Mouse (Mus musculus) heart, embryonic 14.5 days (tissue): ENCODE measurements around the gene Dnmt3l. TPM values are rescaled to one million over a fixed set of nuclear protein-coding genes. Genes with fewer than 3 reads are reported as not detected.
"Not testable (repeated sequence)": the region's sequence is repeated elsewhere in the genome, so short reads cannot be mapped to it uniquely, and the experiment has no call there.

ENCODE experiments used
- ATAC-seq: fragments of 200-750 bp; cut with Nextera tagmentation; 2 replicates; pipeline ENCODE4 v1.8.0; 2017; ENCODE audit warnings: low read depth, moderate TSS enrichment; ENCODE audit not compliant: insufficient number of reproducible peaks, insufficient read depth, low FRiP score
- H3K27ac ChIP-seq, 2 experiments: fragments of 200-500 bp in 1 of 2; fragments of 300-500 bp in 1 of 2; sonication (generic) in 1 of 2; replicated peaks in 1 of 2; 2 replicates each; pipeline ENCODE4 v1.5.1; 2012 to 2014; ENCODE audit warnings: low read depth in 2 of 2, low read length in 2 of 2, control low read depth in 1 of 2, mild to moderate bottlenecking in 1 of 2, mixed read lengths in 1 of 2; ENCODE audit not compliant: control insufficient read depth in 1 of 2, insufficient read depth in 1 of 2
- H3K27me3 ChIP-seq: fragments of 300-500 bp; sonication (generic); 2 replicates; pipeline ENCODE4 v1.6.1; 2014; ENCODE audit warnings: mild to moderate bottlenecking, low read length, control low read depth; ENCODE audit not compliant: control insufficient read depth, insufficient read depth
- H3K36me3 ChIP-seq: fragments of 300-500 bp; sonication (generic); 2 replicates; pipeline ENCODE4 v1.6.1; 2014; ENCODE audit warnings: mild to moderate bottlenecking, control low read depth, low read length, mixed read lengths; ENCODE audit not compliant: control insufficient read depth, insufficient read depth
- H3K4me1 ChIP-seq, 2 experiments: fragments of 200-500 bp in 1 of 2; fragments of 300-500 bp in 1 of 2; sonication (generic) in 1 of 2; 2 replicates each; pipeline ENCODE4 v1.6.1; 2012 to 2014; ENCODE audit warnings: low read length in 2 of 2, control low read depth in 1 of 2, mixed read lengths in 1 of 2; ENCODE audit not compliant: control insufficient read depth in 2 of 2, insufficient read depth in 2 of 2
- H3K4me2 ChIP-seq: fragments of 300-500 bp; sonication (generic); 2 replicates; pipeline ENCODE4 v1.6.1; 2014; ENCODE audit warnings: mild to moderate bottlenecking, low read length
- H3K4me3 ChIP-seq, 2 experiments: fragments of 200-500 bp in 1 of 2; fragments of 300-500 bp in 1 of 2; sonication (generic) in 1 of 2; 2 replicates each; pipeline ENCODE4 v1.5.1; 2012 to 2014; ENCODE audit warnings: low read length in 2 of 2, mild to moderate bottlenecking in 2 of 2, control low read depth in 1 of 2, low read depth in 1 of 2, moderate library complexity in 1 of 2; ENCODE audit not compliant: control insufficient read depth in 1 of 2, insufficient read depth in 1 of 2
- H3K9ac ChIP-seq: fragments of 300-500 bp; sonication (generic); 2 replicates; pipeline ENCODE4 v1.6.1; 2014; ENCODE audit warnings: mild to moderate bottlenecking, low read length
- H3K9me3 ChIP-seq: fragments of 300-500 bp; sonication (generic); 2 replicates; pipeline ENCODE4 v1.6.1; 2016; ENCODE audit warnings: low read length, control low read depth; ENCODE audit not compliant: control insufficient read depth
- WGBS: fragments of 180-500 bp; shearing (Covaris S2); extraction: QIAGEN DNeasy Blood & Tissue Kit; methylation state at CpG from one replicate; pipeline ENCODE4 v1.1.7; 2014; 5-methylcytosine and 5-hydroxymethylcytosine counted together
- polyA plus RNA-seq: library from polyadenylated mRNA; unstranded; fragments of >200 nt; fragmentation: Nextera tagmentation; extraction: Ambion mirVana; gene quantifications from 2 replicates; pipeline ENCODE4 v1.2.1, GENCODE M21; 2014

The Dnmt3l gene
- polyA plus RNA-seq, 1 experiment from 2014 or later, result not detected

- Histone ChIP-seq H3K4me1 (no peaks in the 10 kb centered on the region; a peak in 1 of 4 replicates), H3K4me2 (no peak overlapping the region), H3K36me3 (no peaks in the 10 kb centered on the region), H3K27ac (no peak overlapping the region), H3K9me3 (no peaks in the 10 kb centered on the region), H3K9ac (no peak overlapping the region), H3K27me3 (no peaks in the 10 kb centered on the region), H3K4me3 (no peak overlapping the region)
- ATAC-seq, result no peak
These were observed 53.5 kb downstream of the Dnmt3l start for GRCm38 (mm10) chr10:78095221-78095620.

- no peaks in the 10 kb centered on the region for H3K36me3 ChIP-seq
- peaks cover 0 to under 1% of the 10 kb centered on the region in 2 experiments; a peak in 2 of 4 replicates for H3K4me1 ChIP-seq
- H3K27me3 ChIP-seq, result no peaks in the 10 kb centered on the region
- ATAC-seq, result no peak
- H3K9me3 ChIP-seq, result no peaks in the 10 kb centered on the region
- H3K4me2 ChIP-seq, result no peak overlapping the region
- no peak overlapping the region for H3K4me3 ChIP-seq
- H3K9ac ChIP-seq, result no peak overlapping the region
- WGBS, result 80% methylated on average over 5 of the region's 5 CpGs
- no peak overlapping the region for H3K27ac ChIP-seq
These were observed 54.5 kb downstream of the Dnmt3l start for GRCm38 (mm10) chr10:78095954-78096931.

- ATAC-seq, H3K4me3 ChIP-seq, H3K27ac ChIP-seq, H3K4me1 ChIP-seq, H3K9me3 ChIP-seq, H3K27me3 ChIP-seq, H3K36me3 ChIP-seq, H3K9ac ChIP-seq, H3K4me2 ChIP-seq: not testable (repeated sequence)
These were observed 58.1 kb downstream of the Dnmt3l start for GRCm38 (mm10) chr10:78099860-78100259.

- H3K9ac ChIP-seq, result 0 out of 2 replicates have a peak overlapping the region, but pooled peaks have one; percentile 18
- H3K9me3 ChIP-seq, result no peaks in the 10 kb centered on the region
- H3K36me3 ChIP-seq, result no peaks in the 10 kb centered on the region
- peak overlapping the region; percentile 51 for H3K4me2 ChIP-seq
- peaks cover 3 to 6% of the 10 kb centered on the region in 2 experiments; a peak in 3 of 4 replicates for H3K4me1 ChIP-seq
- peak overlapping the region; percentile 5 to 14 for H3K4me3 ChIP-seq
- WGBS, result 8% methylated on average over 16 of the region's 16 CpGs
- no peaks in the 10 kb centered on the region for H3K27me3 ChIP-seq
- no peak overlapping the region for H3K27ac ChIP-seq
- no peak for ATAC-seq
These were observed 59.4 kb downstream of the Dnmt3l start for GRCm38 (mm10) chr10:78100989-78101780.

- H3K4me1 ChIP-seq, result peaks cover 3 to 6% of the 10 kb centered on the region in 2 experiments; a peak in 3 of 4 replicates
- H3K9ac ChIP-seq, result no peak overlapping the region
- H3K4me2 ChIP-seq, result no peak overlapping the region
- no peak overlapping the region for H3K27ac ChIP-seq
- no peaks in the 10 kb centered on the region for H3K27me3 ChIP-seq
- H3K36me3 ChIP-seq, result no peaks in the 10 kb centered on the region
- peaks cover 3% of the 10 kb centered on the region; the same call in 1 of the 2 replicates for H3K9me3 ChIP-seq
- WGBS, result 61% methylated on average over 11 of the region's 11 CpGs
- ATAC-seq, result no peak
- H3K4me3 ChIP-seq, result no peak overlapping the region
These were observed 63.1 kb downstream of the Dnmt3l start for GRCm38 (mm10) chr10:78104555-78105490.

- ATAC-seq, result no peak
- WGBS, result 70% methylated on average over 12 of the region's 12 CpGs
- Histone ChIP-seq H3K4me3 (no peak overlapping the region), H3K9ac (no peak overlapping the region), H3K9me3 (peaks cover 3% of the 10 kb centered on the region; the same call in 1 of the 2 replicates), H3K27ac (no peak overlapping the region), H3K27me3 (no peaks in the 10 kb centered on the region), H3K36me3 (no peaks in the 10 kb centered on the region), H3K4me1 (peaks cover 3 to 6% of the 10 kb centered on the region in 2 experiments; a peak in 3 of 4 replicates), H3K4me2 (no peak overlapping the region)
These were observed 63.8 kb downstream of the Dnmt3l start for GRCm38 (mm10) chr10:78105548-78105947.
